Mouse (Mus musculus) common myeloid progenitor, adult 5-6 weeks (primary cell): ENCODE measurements around the gene Dnase2a. TPM values are rescaled to one million over a fixed set of nuclear protein-coding genes. Genes with fewer than 3 reads are reported as not detected.
A peak's percentile ranks its signal among the peaks of the same experiment; 100 is the strongest.
"Not testable (repeated sequence)": the region's sequence is repeated elsewhere in the genome, so short reads cannot be mapped to it uniquely, and the experiment has no call there.

Source experiments
- ATAC-seq: replicated peaks from 2 replicates; pipeline ENCODE4 v1.8.0; 2016; ENCODE audit warnings: low read depth, mild to moderate bottlenecking, moderate TSS enrichment, inconsistent platforms; ENCODE audit not compliant: poor library complexity, severe bottlenecking
- total RNA-seq: library from RNA; stranded (forward); fragments of 200-1000, 187-1606 nt; gene quantifications from 2 replicates; pipeline ENCODE4 v1.2.3, GENCODE M21; 2017

Dnase2a gene
- total RNA-seq, 1 experiment from 2014 or later, result 47.0 TPM

DNA sequence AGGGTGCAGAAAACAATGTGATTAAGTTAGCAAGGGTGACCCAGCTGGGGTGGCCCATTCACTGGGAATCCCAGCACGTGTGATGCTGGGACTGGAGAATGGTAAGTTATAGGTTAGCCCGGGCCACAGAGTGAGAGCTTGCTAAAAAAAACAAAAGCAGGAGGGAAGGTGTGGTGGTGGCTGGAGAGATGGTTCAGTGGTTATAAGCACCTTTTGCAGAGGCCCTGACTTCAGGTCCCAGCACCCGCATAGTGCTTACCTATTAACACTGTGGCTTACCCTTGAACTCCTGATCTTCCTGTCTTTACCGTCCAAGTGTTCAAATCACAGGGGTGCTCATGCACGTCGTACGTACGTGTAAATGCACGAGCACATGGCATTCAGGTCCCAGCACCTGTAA, 1.3 kb upstream of the Dnase2a start:
- no peak for ATAC-seq

DNA sequence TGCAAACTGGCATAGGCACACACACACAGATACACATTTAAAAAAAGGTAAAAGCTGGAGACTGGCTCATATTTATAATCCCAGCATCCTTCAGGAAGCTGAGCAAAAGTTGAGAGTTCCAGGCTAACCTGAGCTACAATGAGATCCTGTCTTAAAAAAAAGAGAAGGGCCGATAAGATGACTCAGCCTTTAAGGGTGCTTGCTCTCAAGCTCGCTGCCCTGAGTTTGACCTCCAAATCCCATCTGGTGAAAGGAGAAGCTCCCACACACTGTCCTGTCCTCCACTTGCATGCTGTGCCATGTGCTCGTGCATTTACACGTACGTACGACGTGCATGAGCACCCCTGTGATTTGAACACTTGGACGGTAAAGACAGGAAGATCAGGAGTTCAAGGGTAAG, 867 bp upstream of the Dnase2a start:
- ATAC-seq, result no peak

GRCm38 (mm10) chr8:84907979-84908378, 381 bp upstream of the Dnase2a start:
- not testable (repeated sequence) for ATAC-seq

DNA sequence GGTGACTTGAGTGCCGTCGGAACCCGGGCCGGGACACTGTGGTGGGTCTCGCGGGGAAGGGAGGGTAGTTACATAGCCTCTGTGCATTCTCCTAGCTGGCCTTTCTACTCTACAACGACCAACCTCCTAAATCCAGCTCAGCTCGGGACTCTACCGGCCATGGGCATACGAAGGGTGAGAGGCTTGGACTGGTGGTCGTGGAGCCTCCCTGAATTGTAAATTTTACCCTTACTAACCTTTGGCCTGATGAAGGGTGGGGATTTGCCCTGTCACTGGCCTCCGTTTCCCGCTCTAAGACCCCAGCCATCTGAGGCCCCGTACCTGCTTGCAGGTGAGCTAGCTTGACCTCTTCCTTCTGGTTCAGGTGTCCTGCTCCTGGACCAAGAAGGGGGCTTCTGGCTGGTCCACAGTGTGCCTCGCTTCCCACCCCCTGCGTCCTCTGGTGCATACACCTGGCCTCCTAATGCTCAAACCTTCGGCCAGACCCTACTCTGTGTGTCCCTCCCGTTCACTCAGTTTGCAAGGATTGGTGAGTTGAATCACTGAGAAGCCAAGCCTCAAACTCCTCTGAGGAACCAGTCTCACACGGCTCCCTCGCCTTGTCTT, 905 bp downstream of the Dnase2a start:
- no peak for ATAC-seq

DNA sequence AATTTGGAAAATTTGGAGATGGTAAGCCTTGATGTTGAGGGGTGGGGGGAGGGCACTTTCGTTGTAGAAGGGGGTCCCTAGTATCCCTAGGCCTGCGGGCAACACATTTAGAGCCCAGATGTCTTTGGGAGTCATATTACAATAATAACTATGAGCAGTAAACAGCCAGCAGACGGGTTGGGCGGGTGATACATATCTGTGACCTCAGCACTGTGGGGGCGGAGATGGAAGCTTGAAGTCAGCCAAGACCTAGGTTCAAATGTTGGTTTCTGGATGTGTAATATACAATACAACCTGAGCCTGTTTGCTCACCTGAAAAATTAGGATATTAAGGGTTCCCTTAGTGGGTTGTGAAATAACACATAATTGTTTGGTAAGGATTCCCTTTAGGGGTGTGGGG, 1.6 kb downstream of the Dnase2a start:
- ATAC-seq, result no peak

- no peak for ATAC-seq
Observed at GRCm38 (mm10) chr8:84910551-84910950, 2.2 kb downstream of the Dnase2a start.

DNA sequence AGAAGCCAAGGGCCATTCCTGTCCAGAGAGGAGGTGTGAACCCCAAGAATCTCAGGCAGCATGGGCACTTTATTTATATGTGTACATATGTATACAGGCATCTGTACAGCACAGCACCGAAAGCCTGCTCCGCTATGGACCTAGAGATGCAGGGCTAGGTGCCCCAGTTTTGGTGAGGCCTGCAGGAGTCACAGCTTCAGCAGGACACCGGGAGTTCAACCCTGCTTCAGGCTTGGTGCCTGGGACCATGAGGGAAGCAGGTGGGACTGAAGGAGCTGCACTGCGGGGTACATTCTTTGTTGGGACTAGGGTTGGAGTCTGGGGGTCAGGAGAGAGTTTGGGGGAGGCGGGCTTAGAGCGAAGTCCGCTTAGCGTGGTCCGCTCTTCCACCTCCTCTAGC, 3.5 kb downstream of the Dnase2a start:
- ATAC-seq, result no peak

DNA sequence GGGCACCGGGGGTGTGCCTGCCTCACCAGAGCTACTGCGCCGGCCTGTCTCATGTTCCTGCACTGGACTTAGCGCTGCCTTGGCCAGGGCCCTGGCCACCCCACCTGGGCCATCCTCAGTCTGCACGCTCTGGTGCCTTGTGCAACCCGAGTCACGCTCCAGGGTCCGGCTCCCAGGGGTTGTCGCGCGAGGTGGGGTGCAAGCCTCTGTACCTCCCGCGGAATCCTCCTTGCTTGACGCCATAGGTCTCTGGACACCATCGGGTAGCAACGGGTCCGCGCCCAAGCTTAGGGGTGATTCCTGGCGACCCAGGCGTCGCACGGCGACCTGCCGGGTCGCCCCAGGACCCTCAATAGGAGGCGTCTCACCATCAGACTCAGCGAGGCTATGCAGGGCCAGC, 4.0 kb downstream of the Dnase2a start:
- no peak for ATAC-seq

- peak; percentile 33 for ATAC-seq
Observed at GRCm38 (mm10) chr8:84912895-84913501, 4.6 kb downstream of the Dnase2a start.

- ATAC-seq, result no peak
Observed at GRCm38 (mm10) chr8:84913502-84913900, 5.1 kb downstream of the Dnase2a start.

DNA sequence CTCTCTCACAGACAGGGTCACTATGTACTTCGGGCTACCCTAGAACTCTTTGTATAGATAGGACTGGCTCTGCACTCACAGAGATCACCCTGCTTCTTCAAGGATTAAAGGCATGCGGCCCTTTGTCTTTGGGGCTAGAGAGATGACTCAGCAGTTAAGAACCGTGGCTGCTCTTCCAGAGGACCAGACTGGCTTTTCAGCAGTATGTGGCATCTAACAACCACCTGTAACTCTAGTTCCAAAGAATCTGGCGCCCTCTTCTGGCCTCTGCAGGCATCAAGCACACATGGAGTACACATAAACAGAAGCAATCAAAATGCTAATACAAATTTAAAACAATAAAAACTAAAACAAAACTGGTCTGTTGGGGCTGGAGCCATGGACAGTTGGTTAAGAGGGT, 5.6 kb downstream of the Dnase2a start:
- 0 out of 2 replicates have a peak, but pooled peaks have one; percentile 27 for ATAC-seq

DNA sequence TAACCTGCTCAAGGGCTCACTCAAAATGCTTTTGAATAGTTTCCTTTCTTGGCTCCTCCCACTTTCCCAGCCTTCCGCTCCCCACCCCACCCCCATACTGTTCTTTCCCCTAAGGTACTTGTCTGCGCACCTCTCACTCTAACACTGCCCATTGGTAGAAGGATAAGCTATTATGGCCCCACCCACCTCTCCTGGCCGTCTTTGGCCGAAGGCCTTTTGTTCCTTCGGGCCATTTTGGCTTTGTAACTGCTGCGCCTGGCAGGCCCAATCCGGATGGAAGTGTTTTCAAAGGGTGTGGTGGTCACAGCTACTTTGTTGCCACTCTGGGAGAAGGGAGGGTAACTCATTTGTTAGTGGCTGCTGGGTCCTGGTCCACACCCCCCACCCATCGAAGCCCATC, 6.9 kb downstream of the Dnase2a start:
- ATAC-seq, result no peak

DNA sequence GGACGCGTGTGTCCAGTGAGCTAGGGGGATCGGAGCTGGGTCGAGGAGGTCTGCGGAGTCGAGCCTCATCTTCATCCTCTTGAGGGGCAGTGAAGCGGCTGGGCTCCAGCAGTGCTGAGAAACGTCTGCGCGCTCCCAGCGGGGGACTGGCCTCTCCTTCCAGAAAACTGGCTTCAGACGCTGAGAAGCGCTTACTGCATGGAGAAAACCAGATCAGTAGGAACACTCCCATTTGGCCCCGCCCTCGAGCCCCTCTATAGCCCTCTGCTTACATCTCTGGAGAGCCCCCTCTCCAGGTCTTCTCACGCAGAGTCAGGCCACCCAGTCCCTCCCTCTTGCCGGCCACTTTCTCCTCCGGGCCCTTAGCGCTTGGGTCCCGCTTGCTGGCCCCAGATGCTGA, 9.4 kb downstream of the Dnase2a start:
- no peak for ATAC-seq

- ATAC-seq, result no peak
Observed at GRCm38 (mm10) chr8:84918646-84919045, 10.3 kb downstream of the Dnase2a start.

DNA sequence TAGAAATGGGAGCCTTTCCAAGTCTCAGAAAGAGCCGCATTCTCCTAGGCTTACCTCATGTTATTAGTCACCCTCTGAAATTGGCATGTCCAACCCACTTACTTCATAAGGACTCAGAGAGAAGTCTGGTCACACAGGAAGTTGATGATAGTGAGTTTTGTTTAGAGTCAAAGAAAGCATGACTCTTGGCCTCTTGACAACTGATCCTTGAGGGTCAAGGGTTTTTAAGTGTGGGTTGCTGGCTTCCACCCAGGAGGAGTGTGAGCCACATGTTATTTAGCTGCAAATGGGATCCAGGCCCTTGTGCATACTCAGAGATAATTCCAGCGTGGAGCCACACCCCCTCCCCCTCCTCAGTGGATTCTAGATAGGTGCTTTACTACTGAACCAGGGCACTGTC, 13.2 kb downstream of the Dnase2a start:
- ATAC-seq, result no peak

DNA sequence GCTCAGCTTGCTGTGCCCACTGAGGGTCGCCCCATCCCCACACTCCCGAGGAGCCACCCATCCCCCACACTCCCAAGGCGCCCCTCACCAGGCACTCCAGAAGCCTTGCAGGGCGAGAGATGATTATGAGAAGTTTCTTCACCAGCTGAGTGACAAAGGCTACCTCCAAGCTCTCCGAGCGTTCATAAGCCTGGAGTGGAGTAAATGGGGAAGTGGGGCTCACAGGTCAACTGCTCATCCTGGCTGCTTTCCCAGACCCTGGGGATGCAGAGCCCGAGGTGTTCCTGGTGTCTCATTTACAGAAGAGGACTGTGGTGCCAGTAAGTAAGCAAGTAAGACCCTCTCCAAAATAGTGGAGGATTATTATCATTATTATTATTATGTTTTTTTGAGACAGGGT, 17.2 kb downstream of the Dnase2a start:
- 0 out of 2 replicates have a peak, but pooled peaks have one; percentile 23 for ATAC-seq

DNA sequence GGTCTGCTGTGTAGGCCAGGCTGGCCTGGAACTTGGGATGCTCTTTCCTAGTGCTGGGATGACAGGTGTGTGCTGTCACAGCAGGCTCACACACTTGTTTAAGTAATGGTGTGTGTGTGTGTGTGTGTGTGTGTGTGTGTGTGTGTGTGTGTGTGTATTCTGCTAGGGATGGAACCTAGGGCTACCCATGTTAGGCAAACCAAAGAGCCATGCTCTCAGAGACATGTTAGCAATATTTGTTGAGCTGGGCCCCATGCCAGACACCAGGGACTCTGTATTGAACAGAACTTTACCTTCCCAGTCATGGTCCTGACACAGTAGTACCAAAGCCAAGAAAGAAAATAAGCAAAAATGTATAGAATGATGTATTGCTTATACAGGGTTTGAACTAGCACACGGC, 19.2 kb downstream of the Dnase2a start:
- ATAC-seq, result no peak

DNA sequence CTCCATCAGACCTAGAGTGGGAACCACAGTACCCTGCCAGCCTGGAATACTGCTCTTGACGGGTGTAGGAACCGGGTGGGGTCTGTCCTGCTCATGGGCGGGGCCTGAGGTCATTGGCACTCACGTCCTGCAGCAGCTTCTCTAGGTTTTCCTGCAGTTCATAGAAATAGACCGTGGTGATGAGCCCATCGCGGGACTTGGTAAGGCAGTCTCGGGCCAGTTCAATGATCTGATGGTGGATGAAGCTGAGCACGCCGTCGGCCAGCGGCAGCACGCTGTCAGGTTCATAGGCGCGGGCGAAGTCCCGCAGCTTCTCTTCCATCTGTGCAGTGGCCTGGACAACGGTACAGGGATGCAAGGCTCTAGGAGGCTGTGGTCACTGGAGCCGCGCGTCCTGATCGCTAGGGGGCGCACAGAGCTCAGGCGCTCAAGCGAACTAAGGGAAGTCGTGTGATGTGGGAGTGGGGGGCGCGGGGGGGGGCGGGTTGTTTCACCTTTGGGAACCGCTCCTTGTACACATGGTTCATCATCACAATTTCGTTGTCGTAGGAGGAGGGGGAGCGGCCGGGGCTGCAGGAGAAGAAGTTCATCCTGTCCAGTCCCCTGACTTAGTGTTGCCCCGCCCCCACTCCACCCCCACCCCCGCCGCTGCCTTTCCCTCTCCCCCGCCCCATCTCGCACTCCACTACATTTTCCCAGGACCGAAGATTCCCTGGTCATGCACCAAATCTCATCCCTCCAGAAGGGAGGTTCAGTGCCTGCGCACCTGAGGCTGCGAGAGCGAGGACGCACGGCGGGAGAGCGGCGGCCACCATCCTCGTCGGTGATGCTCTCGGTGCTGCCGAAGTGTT, 20.3 kb downstream of the Dnase2a start:
- ATAC-seq, result peak; percentile 79; the same call in 1 of the 2 replicates

- no peak for ATAC-seq
Observed at GRCm38 (mm10) chr8:84930582-84930981, 22.2 kb downstream of the Dnase2a start.

DNA sequence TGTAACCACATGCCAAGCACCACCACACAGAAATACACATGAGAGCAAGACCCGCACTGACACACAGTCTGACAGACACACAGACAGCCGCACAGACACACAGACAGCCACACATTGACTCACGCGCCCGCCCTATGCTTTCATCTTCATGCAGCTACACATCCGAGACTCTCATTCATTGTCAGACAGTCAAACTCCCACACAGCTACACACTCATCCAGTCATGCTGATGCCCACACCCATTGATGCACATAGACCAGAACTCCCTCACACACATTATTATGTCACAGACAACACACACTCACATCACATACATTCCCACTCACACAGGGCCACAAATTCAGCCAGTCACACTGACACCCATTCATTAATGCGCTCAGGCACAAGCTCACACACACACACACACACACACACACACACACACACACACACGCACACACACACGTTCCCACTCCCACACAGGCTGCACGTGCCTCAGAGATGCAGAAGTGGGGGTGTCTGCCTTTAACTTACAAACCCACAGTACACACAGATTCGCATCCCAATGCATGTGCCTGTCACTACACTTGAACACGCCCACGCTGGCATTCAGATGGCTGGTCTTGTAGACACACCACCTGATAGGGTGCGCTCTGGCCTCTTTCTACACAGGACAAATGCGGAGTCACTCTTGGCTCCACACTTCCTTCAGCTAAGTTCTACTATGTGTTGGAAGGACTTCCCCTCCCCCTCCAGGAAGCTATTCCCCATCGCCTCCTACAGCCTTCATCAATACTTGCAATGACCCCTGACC, 25.6 kb downstream of the Dnase2a start:
- no peak for ATAC-seq
